Mouse (Mus musculus) small intestine, adult 2 months (tissue): Measurements from ENCODE around the gene Icam1.

Experiments
- CTCF ChIP-seq: fragments of 200-500 bp; IDR thresholded peaks from 2 replicates; pipeline ENCODE4 v1.5.1; 2012; ENCODE audit warnings: low read depth, mild to moderate bottlenecking, control low read depth, inconsistent platforms, low read length, moderate library complexity, mixed read lengths; ENCODE audit not compliant: insufficient replicate concordance, insufficient read length; ENCODE audit errors: extremely low read depth
- POLR2A ChIP-seq: fragments of 200-500 bp; IDR thresholded peaks from 2 replicates; pipeline ENCODE4 v1.6.1; 2012; ENCODE audit warnings: low read depth, mild to moderate bottlenecking, control low read depth, inconsistent platforms, low read length, moderate library complexity

DNA sequence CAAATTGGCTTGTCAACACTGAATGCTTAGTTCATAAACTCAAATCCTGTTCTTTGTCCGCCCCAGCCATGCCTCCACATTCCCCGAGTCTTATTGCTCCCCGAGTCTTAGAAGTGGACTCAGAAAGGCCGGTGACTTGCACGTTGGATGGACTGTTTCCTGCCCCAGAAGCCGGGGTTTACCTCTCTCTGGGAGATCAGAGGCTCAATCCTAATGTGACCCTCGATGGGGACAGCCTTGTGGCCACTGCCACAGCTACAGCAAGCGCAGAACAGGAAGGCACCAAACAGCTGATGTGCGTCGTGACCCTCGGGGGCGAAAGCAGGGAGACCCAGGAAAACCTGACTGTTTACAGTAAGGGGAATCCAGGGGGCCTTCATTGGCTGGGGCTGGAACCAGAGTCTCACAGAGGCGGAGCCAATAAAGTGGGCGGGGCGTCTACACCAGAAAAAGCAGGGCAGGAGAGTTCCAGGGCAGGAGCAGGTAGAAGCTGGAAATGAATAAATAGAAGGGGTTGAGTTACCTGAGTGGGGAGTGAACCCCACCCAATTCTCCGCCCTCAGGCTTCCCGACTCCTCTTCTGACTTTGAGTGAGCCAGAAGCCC, 18.8 kb downstream of the Icam1 start:
- TF ChIP-seq POLR2A (no peak), CTCF (no peak)
